Mouse (Mus musculus) ES-E14 (cell line): ENCODE results near the gene Nup93.

Source experiments
- CHD2 ChIP-seq: IDR thresholded peaks from 2 replicates; pipeline ENCODE4 v1.6.1; 2014; ENCODE audit warnings: mild to moderate bottlenecking, low read depth, low read length, inconsistent platforms
- MAFK ChIP-seq: IDR thresholded peaks from 2 replicates; pipeline ENCODE4 v1.6.1; 2014; ENCODE audit warnings: mild to moderate bottlenecking, low read depth, low read length, inconsistent platforms; ENCODE audit not compliant: insufficient read depth
- ZC3H11A ChIP-seq: IDR thresholded peaks from 2 replicates; pipeline ENCODE4 v1.6.1; 2012; ENCODE audit warnings: low read depth, mild to moderate bottlenecking, inconsistent platforms, low read length, borderline replicate concordance
- ZNF384 ChIP-seq: IDR thresholded peaks from 2 replicates; pipeline ENCODE4 v1.6.1; 2012; ENCODE audit warnings: low read depth, low read length, inconsistent platforms

DNA sequence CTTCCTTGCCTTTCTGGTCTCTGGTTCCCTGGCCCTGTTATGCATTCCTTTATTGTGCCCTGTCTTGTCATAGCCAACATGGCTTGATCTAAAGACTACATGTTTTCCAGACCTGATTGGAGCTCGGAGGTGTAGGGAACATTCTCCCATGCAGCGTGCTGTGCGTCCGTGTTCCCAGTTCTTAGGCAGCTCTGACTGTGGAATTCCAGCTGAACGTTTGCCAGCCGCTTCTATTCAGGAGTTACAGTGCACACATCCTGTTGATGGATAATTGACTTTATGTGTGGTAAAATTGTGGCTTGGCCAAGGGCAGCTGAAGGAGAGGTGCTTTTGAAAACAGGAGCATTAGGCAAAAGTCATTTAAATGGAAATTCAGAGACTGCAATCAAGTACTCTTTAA lies 77.7 kb downstream of the Nup93 start:
- TF ChIP-seq ZNF384, result no peak
- TF ChIP-seq CHD2, result no peak
- TF ChIP-seq MAFK, result no peak
- no peak for TF ChIP-seq ZC3H11A
